Mouse (Mus musculus) fat pad, adult 2 months (tissue): ENCODE measurements at regions not wholly inside any gene's neighbourhood (a gene's known extent, or its start where the extent isn't known, plus 50 kb on each side); places are given as distances from the start of the nearest gene placed in this dataset.
A peak's percentile ranks its signal among the peaks of the same experiment; 100 is the strongest.
"Not testable (repeated sequence)": the region's sequence is repeated elsewhere in the genome, so short reads cannot be mapped to it uniquely, and the experiment has no call there.

ENCODE experiments used
- DNase-seq: peaks from one replicate; pipeline ENCODE4 v3.0.0-alpha.2; 2011; ENCODE audit warnings: low read depth, low spot score; ENCODE audit errors: extremely low read depth

DNA sequence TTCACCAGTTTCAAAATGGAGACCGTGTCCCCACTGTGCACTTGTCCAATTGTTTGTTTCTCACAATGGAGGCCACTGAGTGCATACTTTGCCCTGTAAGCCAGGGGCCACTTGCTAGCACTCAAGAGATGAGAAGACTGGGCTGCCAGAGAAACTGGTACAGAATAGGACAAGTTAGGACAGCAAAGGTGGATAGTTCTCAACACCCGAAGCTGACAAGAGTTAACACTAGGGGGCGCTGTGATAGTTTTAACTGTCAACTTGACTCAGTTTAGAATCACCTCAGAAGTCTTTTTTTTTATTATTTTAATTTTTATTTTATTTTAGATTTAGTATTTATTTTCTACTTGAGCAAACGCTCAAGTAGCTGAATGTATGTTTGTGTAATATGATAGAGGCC, 188.2 kb upstream of the Asap2 start:
- not testable (repeated sequence) for DNase-seq

GRCm38 (mm10) chr12:20805466-20805865, 184.8 kb upstream of the Asap2 start:
- not testable (repeated sequence) for DNase-seq

GRCm38 (mm10) chr12:20806681-20807080, 183.6 kb upstream of the Asap2 start:
- DNase-seq: no peak

GRCm38 (mm10) chr12:20813836-20814235, 176.4 kb upstream of the Asap2 start:
- DNase-seq: not testable (repeated sequence)

DNA sequence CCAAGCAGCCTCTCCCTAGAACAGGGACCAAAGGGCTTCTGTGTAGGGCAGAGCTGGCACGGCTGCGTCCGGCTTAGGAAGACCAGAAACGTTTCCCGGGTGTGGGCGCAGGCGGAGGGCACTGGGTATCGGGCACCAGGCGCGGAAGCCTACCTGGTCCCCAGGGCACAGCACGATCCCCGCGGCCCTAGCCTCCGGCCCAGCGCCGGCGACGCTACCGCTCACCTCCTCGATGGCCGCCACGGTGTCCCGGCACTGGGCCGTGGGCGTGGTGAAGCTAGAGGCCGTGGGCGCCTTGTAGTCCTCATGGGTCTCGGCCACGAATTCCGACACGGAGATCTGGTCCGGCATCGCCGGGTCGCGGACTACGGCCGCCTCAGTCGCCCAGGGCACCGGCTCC, 175.1 kb upstream of the Asap2 start:
- not testable (repeated sequence) for DNase-seq

DNA sequence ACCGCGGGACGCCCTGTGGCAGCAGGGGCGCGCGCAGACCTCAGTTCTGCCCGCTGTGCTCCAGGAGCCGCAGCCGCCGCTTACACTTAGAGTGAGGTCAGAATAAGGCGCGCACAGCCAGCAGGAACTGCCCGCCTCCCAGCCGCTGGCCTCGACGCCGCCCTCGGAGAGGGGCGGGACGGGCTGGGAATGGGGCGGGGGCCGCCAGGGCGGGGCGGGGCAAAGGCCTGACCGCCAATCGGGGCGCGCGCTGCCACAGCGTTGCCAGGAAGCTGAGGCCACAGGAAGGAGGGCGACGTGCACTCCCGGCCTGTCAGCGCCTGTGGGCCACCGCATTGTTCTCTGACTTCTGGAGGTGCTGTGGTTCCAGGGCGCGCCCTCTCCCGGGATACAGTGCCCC, 174.7 kb upstream of the Asap2 start:
- peak; percentile 1 for DNase-seq

DNA sequence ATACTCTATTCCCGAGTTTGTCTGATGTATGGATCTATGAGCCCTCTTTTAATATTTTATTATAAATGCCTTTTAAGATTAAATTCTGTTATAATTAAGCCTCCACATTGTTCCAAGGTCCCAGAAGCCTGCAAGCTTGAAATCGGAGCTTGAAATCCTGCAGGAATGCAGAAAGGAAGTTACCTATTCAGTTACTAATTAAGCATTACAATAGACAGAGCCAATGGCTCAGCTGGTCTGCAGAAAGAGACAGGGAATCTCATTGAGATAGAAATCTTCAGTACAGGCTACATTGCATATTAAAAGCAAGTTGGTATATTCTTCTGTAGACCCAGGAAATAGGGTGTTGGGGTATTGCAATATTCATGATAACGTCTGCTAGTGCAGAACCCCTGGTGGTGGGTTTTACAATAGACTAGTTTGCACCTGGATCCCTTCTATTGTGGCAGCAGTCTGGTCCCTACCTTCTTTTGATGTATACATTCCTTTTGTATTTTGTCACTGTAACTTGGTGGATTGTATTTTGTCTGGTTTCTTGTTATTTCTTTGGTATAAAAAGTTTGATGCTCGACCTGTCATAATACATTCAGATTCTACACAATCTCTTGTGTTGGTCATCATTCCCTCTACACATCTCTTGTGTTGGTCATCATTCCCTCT, 146.5 kb upstream of the Asap2 start:
- DNase-seq: not testable (repeated sequence)

GRCm38 (mm10) chr12:20844873-20845272, 145.4 kb upstream of the Asap2 start:
- DNase-seq: not testable (repeated sequence)

DNA sequence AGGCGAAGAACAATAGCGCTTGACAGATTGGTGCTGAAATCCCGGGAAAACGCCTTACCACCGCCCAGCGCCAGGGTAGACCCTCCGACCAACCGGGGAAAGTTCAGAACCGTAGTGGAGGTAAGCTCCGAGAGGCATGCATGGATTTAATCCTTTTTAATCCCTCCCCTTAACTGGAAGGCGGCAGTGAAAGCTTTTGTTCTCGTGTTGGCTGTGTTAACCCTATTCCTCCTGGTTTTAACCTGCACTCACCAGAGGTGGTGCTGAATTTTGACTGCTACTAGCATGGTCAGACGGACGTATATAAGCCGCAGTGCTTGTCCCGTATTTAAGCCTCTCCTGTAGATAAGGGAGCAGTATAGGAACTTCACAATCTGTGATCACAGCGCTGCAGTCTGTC, 145.0 kb upstream of the Asap2 start:
- DNase-seq: no peak

DNA sequence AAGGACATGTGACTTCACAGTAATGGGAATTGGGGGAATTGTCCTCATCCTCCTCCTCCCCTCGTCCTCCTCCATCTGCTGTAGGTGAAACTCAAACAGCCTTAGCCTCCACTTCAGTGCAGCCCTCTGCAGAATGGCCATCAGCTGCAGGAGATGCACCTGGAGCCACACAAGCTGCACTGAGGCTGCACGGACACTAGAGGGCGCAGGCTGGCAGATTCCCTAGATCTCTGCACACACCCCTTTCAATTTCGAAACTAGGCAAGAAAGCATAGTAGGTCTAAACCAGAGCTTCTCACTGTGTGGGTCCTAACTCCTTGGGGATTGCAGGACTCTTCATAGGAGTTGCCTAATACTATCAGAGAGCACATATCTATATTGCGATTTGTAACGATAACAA, 106.2 kb upstream of the Asap2 start:
- not testable (repeated sequence) for DNase-seq

- DNase-seq: not testable (repeated sequence)
Observed at GRCm38 (mm10) chr12:20920653-20921397, 69.4 kb upstream of the Asap2 start.

GRCm38 (mm10) chr12:20921398-20922023, 68.7 kb upstream of the Asap2 start:
- not testable (repeated sequence) for DNase-seq

DNA sequence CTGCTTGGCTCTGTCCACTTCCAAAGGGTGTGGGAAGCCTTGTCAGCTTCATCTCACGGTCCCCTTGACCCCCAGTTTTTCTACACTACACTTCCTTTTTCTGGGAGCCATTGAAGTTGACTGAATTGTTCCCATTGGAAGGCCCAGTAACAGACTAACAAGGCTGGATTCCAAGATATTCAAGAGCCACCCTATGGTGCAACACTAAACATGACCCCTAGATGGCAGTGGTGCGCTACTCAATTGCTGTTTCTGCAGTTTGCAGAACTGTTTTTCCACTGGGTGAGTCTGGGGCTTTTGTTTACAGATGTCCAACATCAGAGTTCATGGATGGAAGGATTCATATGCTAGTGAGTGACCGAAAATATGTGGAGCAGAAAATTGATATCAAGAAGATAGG, 61.3 kb upstream of the Asap2 start:
- not testable (repeated sequence) for DNase-seq
